Mouse (Mus musculus) c-Kit-positive CD71-positive TER-119-negative erythroid progenitor cells, embryonic 14.5 days (primary cell): Measurements from ENCODE around the gene Tab1.

Experiments
- DNase-seq: peaks from one replicate; pipeline ENCODE4 v3.0.0-alpha.2; 2013; ENCODE audit warnings: low read depth

Gene Tab1

DNA sequence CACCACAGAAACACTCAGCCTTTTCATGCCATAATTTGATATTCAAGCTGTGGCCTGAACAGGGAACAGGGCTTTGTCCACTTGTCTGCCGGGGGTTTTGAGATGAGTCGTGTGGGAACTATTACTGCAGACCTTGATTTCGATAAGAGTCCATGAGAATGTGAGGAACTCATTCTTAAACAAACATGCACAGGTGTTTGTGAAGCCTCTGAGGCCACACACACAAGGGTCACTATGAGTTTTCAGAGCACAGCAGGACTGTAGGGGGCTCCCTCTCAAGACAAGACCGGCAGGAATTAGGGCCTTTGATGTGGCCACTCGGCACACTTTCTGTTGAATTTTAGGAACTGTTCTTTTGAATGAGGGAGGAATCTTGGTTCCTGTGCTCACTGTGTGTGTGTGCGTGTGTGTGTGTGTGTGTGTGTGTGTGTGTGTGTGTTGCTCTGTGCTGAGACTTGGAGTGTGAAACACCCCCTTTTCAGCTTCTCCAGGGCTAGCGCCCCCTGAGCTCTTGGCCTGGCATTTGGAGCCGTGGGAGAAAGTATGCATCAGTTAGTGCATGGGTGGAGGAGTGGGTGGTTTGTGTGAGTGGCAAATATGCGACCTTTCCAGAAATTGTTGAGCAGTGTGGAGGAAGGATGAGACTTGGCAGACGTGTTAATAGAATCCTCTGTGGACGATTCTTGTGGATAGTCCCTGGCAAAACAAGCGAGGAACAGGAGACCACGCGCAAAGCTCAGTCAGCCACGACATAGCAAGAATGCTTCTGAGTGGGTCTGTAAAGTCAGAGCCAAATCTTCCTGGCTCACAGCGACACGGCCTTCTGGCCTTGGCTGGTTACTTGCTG is 5.2 kb downstream of the Tab1 start:
- no peak for DNase-seq

GRCm38 (mm10) chr15:80140302-80140701 is 7.4 kb downstream of the Tab1 start:
- no peak for DNase-seq

- no peak for DNase-seq
These were observed 8.0 kb downstream of the Tab1 start for GRCm38 (mm10) chr15:80140878-80141277.

DNA sequence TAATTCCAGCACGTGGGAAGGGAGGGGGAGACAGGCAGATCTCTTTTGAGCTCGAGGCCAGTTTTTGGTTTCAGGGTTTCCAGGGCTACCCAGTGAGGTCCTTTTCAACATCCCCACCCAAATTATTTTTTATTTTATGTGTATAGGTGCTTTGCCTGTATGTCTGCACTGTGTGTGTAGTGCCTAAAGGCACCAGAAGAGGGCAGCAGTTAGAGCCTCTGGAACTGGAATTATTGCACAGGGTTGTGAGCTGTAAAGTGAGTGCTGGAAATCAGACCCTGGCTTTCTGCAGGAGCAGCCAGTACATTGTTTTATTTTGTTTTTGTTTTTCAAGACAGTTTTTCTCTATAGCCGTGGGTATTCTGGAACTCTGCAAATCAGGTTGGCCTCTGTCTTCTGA is 9.2 kb downstream of the Tab1 start:
- no peak for DNase-seq

- DNase-seq, result no peak
These were observed 10.8 kb downstream of the Tab1 start for GRCm38 (mm10) chr15:80143760-80144159.

DNA sequence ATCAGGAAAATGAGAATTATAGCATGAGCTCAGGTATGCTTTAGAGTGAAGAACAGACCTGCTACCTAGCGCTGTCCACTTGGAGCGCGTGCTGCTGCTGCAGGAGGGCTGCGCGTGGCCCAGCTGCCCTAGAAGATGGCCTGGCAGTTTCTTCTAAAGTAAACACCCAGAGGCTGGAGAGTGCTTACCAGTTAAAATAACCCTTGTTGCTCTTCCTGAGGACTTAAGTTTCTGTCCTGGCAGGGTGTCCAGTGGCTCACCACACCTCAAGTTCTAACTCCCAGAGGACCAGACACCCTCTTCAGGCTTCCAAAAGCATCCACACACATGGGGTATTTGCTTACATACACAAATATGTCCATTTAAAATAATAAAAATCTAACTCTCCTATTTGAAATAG is 12.5 kb downstream of the Tab1 start:
- DNase-seq, result no peak

DNA sequence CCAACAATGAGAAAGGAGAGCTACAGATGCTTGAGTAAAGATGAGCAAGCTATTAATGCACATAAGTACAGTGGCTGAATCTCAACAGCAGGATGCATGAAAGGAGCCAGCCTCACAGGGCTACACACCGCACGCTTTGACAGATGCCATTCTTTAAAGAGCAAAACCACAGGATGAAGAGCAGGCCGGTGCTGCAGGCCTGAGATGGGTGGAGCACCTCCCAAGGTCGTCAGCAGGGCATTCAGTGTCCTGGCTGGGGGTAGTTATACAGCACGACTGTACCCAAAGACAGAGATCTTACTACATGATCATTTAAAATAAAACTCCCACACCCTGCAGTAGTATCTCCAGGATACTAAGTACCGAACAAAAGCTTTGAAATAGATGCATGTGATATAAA is 13.2 kb downstream of the Tab1 start:
- no peak for DNase-seq

GRCm38 (mm10) chr15:80147090-80147489 is 14.2 kb downstream of the Tab1 start:
- no peak for DNase-seq

DNA sequence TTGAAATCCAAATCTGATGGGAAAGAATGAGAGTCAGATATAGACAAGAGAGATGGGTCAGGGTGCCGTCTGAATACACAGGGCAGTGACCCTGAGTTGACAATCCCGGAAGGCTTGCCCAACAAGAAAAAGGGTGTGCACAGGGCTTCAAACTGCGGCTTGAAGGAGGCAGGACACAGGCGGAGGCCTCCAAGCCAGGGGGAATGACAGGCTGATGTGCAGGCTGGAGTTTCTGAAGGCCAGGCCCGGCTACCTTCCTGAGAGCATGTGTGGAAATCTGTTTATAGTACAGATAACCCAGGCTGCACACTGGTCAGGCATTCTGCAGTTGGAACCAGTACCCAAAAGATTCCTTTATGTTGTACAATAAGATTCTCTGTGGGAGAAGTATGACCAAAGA is 14.6 kb downstream of the Tab1 start:
- DNase-seq, result no peak

DNA sequence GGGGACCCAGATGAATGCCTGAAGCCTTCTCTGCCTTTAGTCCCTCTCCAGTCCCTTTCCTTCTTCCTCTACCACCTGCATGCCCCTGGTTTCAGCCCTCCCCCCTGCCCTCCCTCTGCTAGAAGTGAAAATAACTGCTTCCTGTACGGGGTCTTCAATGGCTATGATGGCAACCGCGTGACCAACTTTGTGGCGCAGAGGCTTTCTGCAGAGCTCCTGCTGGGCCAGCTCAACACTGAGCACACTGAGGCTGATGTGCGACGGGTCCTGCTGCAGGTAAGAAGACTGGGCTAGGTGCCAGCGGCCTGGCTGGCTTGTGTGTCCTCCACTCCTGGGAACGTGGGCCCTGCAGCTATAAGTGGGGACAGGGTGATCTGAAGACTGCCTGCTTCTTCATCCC is 15.6 kb downstream of the Tab1 start:
- DNase-seq, result no peak

- no peak for DNase-seq
These were observed 16.6 kb downstream of the Tab1 start for GRCm38 (mm10) chr15:80149517-80149916.

- no peak for DNase-seq
These were observed 19.7 kb downstream of the Tab1 start for GRCm38 (mm10) chr15:80152663-80153062.

DNA sequence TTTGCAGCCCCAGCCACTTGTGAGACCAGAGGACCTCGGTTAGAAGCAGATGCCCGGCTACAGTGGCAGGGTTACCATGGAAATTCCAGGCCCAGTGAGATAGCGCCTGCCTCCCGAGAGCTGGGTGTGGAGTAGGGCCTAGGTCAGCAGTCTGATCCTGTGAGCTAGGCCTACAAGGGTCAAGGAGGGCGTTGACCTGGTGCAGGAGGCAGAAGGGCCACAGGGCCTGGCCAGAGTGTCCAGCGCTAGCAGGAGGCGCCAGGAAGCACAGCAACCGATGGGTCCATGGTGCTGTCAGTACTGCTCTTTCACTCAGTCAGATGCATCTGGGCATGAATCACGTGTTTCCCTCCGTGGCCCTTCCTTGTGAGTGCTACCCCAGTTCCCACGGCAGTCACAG is 20.8 kb downstream of the Tab1 start:
- no peak for DNase-seq

GRCm38 (mm10) chr15:80155707-80156106 is 22.8 kb downstream of the Tab1 start:
- DNase-seq, result no peak

GRCm38 (mm10) chr15:80157197-80157943 is 24.4 kb downstream of the Tab1 start:
- DNase-seq, result no peak

- DNase-seq, result no peak
These were observed 25.2 kb downstream of the Tab1 start for GRCm38 (mm10) chr15:80158001-80158706.

DNA sequence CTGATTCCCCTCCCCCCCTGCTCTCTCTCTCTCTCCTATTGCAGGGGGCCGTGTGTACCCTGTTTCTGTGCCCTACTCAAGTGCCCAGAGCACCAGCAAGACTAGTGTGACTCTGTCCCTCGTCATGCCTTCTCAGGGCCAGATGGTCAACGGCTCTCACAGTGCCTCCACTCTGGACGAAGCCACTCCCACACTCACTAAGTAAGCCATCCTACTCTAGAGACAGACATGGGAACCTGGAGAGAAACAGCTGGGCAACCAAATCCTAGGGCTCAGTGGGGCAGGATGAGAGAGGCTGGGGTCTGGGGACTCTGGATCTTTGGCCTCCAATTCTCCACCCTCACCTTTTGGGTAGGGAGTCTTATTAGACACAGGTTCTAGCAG is 25.8 kb downstream of the Tab1 start:
- no peak for DNase-seq

GRCm38 (mm10) chr15:80159286-80159901 is 26.5 kb downstream of the Tab1 start:
- no peak for DNase-seq

DNA sequence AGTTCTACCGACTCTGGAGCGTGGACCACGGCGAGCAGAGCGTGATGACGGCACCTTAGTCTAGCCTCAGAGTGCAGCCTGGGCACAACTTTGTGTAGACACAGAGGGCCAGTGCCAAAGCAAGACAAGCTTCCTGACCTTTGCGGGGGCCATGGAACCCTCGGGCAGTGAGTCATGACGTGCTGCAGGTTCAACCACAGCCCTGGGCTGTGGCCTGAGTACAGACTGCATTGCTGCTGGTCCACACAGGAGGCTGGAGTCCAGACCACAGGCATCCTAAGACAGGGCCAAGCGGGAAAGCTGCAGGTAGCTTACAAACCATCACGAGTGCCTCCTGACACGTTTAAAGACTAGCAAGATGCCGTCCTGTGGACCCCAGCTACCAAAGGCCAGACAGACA is 27.3 kb downstream of the Tab1 start:
- no peak for DNase-seq

GRCm38 (mm10) chr15:80160726-80161125 is 27.8 kb downstream of the Tab1 start:
- DNase-seq, result no peak

- DNase-seq, result no peak
These were observed 28.3 kb downstream of the Tab1 start for GRCm38 (mm10) chr15:80161199-80161598.

- DNase-seq, result no peak
These were observed 29.6 kb downstream of the Tab1 start for GRCm38 (mm10) chr15:80162401-80162964.
